Mouse (Mus musculus) neural tube, postnatal 0 days (tissue): ENCODE measurements around the gene 1110008P14Rik. TPM values are rescaled to one million over a fixed set of nuclear protein-coding genes. Genes with fewer than 3 reads are reported as not detected.

ENCODE experiments used
- polyA plus RNA-seq: library from polyadenylated mRNA; unstranded; fragments of >200 nt; fragmentation: Nextera tagmentation; extraction: Ambion mirVana; gene quantifications from 2 replicates; pipeline ENCODE4 v1.2.1, GENCODE M21; 2015

Gene 1110008P14Rik
- 300 and 324 TPM in 2 replicates for polyA plus RNA-seq

GRCm38 (mm10) chr2:32381775-32382223 is at the start of gene 1110008P14Rik:
1110008P14Rik (minus strand) TSS chr2:32381938.

DNA sequence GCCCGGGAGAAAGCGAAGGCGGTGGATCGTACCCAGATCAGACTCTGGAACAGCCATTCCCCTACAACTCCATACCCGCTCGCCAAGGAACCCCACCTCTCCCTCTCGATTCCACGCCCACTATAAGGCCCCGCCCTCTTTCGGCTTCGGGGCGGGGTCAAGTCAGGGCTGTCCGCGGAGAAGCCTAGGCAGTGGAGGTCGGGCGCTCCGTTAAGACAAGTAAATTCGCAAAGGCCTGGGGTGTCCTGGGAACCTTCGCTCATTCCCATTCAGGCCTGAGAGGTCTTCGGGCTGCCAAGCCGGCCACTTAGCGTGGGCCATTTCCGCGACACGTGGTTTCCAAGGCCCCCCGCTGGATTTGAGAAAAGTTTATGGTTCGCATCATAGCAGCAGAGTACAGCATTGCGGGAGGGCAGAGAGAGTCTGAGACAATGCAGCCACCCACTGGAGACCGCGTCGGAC is 13.8 kb upstream of the 1110008P14Rik start, which contains the start of gene Ptges2:
TSS of gene Ptges2 (plus strand) at position 413 of the 462 bp plus-strand sequence.

GRCm38 (mm10) chr2:32387706-32388490 is 6.2 kb upstream of the 1110008P14Rik start, which contains the start of gene Lcn2:
Lcn2 (minus strand) TSS chr2:32388252.

DNA sequence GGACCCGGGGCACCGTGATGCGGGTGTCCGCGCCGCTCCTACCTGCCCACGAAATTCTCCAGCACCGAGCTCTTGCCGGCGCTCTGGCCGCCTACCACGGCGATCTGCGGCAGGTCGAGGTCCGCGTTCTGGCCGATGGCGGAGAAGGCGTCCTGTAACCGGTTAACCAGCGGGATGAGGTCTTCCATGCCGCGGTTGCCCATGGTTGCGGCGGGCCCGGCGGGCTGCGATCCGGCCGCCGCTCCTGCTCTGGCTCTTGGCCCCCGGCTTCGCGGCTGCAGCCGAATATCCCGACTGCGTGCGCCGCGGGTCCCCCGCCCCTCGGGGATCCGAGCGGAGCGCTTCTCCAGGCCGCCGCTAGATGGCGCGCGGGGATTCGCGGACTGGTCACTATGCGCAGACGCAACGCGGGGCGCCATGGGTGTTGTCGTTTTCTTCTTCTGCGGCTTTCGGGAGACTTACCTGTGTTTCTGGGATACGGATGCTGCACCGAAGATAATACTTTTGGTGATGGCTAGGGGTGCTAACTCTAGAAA is 28.7 kb downstream of the 1110008P14Rik start, which contains the start of gene Dnm1:
TSS of gene Dnm1 (minus strand) at position 332 of the 536 bp plus-strand sequence.

GRCm38 (mm10) chr2:32352151-32353006 is 29.4 kb downstream of the 1110008P14Rik start, which contains the start of gene Ciz1:
Ciz1 (plus strand) TSS chr2:32352327.

Other genes starting within 250 kb of the 1110008P14Rik start
- gene Prrc2b, start 230.9 kb downstream of the 1110008P14Rik start, polyA plus RNA-seq = 49.8 and 72.2 TPM in 2 replicates
- gene Pomt1, start 145.3 kb downstream of the 1110008P14Rik start, polyA plus RNA-seq = 20.3 and 22.4 TPM in 2 replicates
- gene Uck1, start 121.8 kb downstream of the 1110008P14Rik start, polyA plus RNA-seq = 89.7 and 106 TPM in 2 replicates
- 22.7 and 26.8 TPM in 2 replicates for gene Golga2, start 94.6 kb downstream of the 1110008P14Rik start, polyA plus RNA-seq
- 488 and 494 TPM in 2 replicates for gene Swi5, start 93.9 kb downstream of the 1110008P14Rik start, polyA plus RNA-seq
- gene Ciz1, start 29.6 kb downstream of the 1110008P14Rik start, polyA plus RNA-seq = 28.7 and 35.2 TPM in 2 replicates
- 148 and 151 TPM in 2 replicates for gene Dnm1, start 28.6 kb downstream of the 1110008P14Rik start, polyA plus RNA-seq
- 1.2 and 2.4 TPM in 2 replicates for gene Lcn2, start 6.3 kb upstream of the 1110008P14Rik start, polyA plus RNA-seq
- gene Ptges2, start 14.0 kb upstream of the 1110008P14Rik start, polyA plus RNA-seq = 65.6 and 72.8 TPM in 2 replicates
- 3.4 and 4.1 TPM in 2 replicates for gene Naif1, start 68.5 kb upstream of the 1110008P14Rik start, polyA plus RNA-seq
- 45.4 and 50.9 TPM in 2 replicates for gene Slc25a25, start 69.5 kb upstream of the 1110008P14Rik start, polyA plus RNA-seq
- gene Fam102a, start 153.4 kb upstream of the 1110008P14Rik start, polyA plus RNA-seq = 8.4 and 9.0 TPM in 2 replicates
- 146 and 153 TPM in 2 replicates for gene Dpm2, start 188.9 kb upstream of the 1110008P14Rik start, polyA plus RNA-seq
- gene Pip5kl1, start 192.9 kb upstream of the 1110008P14Rik start, polyA plus RNA-seq = 15.4 and 21.2 TPM in 2 replicates
- gene 9430097D07Rik, start 193.7 kb upstream of the 1110008P14Rik start, polyA plus RNA-seq = 1.2 TPM in 2 replicates
- 43.1 and 45.8 TPM in 2 replicates for gene St6galnac4, start 205.2 kb upstream of the 1110008P14Rik start, polyA plus RNA-seq
- 21.6 and 23.7 TPM in 2 replicates for gene St6galnac6, start 217.8 kb upstream of the 1110008P14Rik start, polyA plus RNA-seq
- gene Ak1, start 239.8 kb upstream of the 1110008P14Rik start, polyA plus RNA-seq = 109 and 116 TPM in 2 replicates